Mouse (Mus musculus) spleen, adult 2 months (tissue): Measurements from ENCODE around the gene Thsd4.

Experiments used
- CTCF ChIP-seq: fragments of 200-500 bp; IDR thresholded peaks from 2 replicates; pipeline ENCODE4 v1.5.1; 2011; ENCODE audit warnings: mild to moderate bottlenecking, inconsistent platforms; ENCODE audit not compliant: insufficient read depth, insufficient read length, insufficient replicate concordance; ENCODE audit errors: extremely low read depth
- POLR2A ChIP-seq: fragments of 200-500 bp; IDR thresholded peaks from 2 replicates; pipeline ENCODE4 v1.6.1; 2011; ENCODE audit warnings: low read depth, low read length, inconsistent platforms

DNA sequence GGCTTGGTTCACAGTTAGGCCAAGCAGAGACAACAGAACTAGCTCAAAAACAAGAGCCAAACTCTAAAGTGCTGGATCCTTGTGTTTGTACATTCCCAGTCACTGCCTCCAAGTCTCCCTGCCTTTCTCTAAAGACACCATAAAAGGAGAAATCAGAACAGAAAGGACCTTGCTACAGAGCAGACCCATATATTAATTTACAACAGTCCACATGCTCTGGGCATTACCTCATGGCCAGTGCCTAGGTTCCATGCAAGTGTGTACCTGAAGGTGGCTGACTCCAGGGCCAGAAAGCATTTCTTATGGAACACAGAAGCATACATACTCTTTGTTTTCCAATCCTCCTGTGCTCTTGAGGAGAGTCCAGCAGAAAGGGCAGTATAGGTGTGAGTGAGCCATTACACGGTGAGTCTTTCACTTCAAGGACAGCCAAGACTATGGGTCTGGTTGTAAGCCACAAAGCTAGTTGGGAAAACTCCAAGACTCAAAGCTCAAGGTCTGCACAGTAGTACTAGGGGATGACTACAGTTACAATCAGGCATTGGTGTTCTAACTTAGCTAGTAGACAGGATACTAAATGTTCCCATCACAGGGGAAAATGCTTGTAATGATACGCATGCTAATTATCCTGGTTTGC, 216.5 kb downstream of the Thsd4 start:
- no peak for TF ChIP-seq CTCF
- no peak for TF ChIP-seq POLR2A
